Mouse (Mus musculus) heart, adult 2 months (tissue): ENCODE results near the gene Spry2.

Experiments used
- CTCF ChIP-seq: fragments of 200-600 bp; IDR thresholded peaks from 2 replicates; pipeline ENCODE4 v1.8.1; 2022; ENCODE audit warnings: antibody characterized with exemption, mild to moderate bottlenecking, moderate library complexity
- EP300 ChIP-seq: fragments of 200-500 bp; IDR thresholded peaks from 2 replicates; pipeline ENCODE4 v1.6.1; 2011; ENCODE audit warnings: low read depth, low read length, control low read depth; ENCODE audit not compliant: insufficient read depth
- POLR2A ChIP-seq: fragments of 200-500 bp; IDR thresholded peaks from 2 replicates; pipeline ENCODE4 v1.6.1; 2011; ENCODE audit warnings: mild to moderate bottlenecking, low read depth, low read length, control low read depth; ENCODE audit not compliant: insufficient read depth

DNA sequence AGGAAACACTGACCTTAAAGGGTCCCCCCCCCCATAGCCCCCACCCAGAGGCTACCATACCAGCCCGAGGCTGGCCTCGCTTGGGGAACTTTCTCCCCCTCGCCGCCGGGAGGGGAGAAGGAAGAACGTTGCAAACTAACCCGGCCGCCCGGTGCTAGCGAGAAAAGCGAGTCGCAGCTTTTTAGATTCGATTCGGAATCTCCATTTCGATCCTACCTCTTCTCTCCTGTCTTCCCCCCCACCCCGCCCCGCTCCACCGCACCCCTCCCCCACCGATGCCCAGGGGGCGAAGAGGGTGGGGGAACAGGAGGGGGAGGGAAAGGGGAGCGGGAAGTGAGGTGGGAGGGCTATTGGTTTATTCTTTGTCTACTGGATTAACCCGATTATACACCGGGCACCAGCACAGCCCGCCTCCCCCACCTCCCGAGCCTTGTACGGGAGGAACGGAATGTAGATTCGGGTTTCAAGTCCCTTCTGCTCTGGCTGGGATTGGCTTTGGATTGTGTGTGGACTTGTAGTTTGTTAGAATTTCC, 1.0 kb upstream of the Spry2 start:
- TF ChIP-seq EP300 (no peak), POLR2A (0 out of 2 replicates have a peak, but pooled peaks have one; percentile 19), CTCF (no peak)
